10 mouse cellular contexts compared by ENCODE assay signal in the genomic region with DNA sequence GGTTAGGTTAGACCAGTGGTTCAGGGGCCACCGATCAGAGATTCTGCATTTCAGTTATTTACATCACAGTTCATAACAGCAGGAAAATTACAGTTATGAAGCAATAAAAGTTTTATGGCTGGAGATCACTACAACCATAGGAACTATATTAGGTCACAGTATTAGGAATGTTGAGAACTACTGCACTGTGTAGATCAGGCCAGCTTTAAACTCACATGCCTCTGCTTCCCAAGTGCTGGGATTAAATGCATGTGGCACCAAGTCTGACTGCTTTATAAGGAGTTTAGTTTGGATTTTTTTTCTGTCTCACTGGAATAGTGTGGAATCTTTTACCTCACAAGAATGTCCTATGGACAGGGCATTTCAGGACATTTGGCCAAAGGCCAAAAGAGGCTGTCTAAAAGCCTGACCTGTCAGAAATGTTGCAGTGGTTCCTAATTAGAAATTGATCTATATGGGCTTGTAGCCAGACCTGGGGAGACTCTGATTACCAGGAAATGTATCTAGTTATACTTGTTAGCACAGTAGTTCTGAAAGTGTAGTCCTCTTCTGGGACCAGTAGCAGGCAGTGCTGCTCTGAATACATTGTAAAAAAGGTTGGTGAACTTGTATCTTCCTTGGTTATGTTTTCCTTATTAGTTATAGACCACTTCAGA. TPM values are rescaled to one million over a fixed set of nuclear protein-coding genes. Genes with fewer than 3 reads are reported as not detected.
DNase-seq lines count a peak whose midpoint lies in the region; ATAC-seq and TF ChIP-seq lines count a peak whose summit lies in the region.
"Had no signal": no experiment of that assay in that cellular context is flagged by ENCODE, and none has a peak within 500 bp of the region (broad histone marks: within the 10 kb centered on the region; RNA-seq: fewer than 3 reads in every experiment).

No protein-coding gene starts in this region.

- H3K36me3 ChIP-seq in forebrain, embryonic 14.5 days (ENCODE audit: control insufficient read depth, insufficient read depth, low read length), result no peaks in the 10 kb centered on the region

- peak; percentile 54 for TF ChIP-seq CTCF in layer of hippocampus, adult 2 months (conservative IDR thresholded peaks at IDR 0.05)

- 97% methylated on average over 1 of the region's 1 CpGs for WGBS in forebrain, embryonic 14.5 days

- no peak overlapping the region for H3K9ac ChIP-seq in forebrain, embryonic 14.5 days (ENCODE audit: low read length)

- intact Hi-C loops in heart, postnatal 10 days (cut with DNase I), result no loop called here

- no peak overlapping the region for H3K4me2 ChIP-seq in forebrain, embryonic 14.5 days (ENCODE audit: low read length)

- H3K27me3 ChIP-seq in forebrain, embryonic 14.5 days (replicated peaks; ENCODE audit: control insufficient read depth, insufficient read depth, low read length), result no peaks in the 10 kb centered on the region

- DNase-seq in adrenal gland, adult 2 months, result peak; percentile 36
- DNase-seq in adrenal gland, postnatal 25 days, result no peak
- no peak for DNase-seq in layer of hippocampus, adult 2 months (ENCODE audit: low spot score in 2 of 2)
- no peak for DNase-seq in layer of hippocampus, adult 8-10 months (ENCODE audit: low spot score in 2 of 2)
- peak; percentile 63 to 72 for DNase-seq in heart, postnatal 10 days
- peak; percentile 50 for DNase-seq in lung, postnatal 10 days
- no peak for DNase-seq in yolk sac, embryonic 10.5 days (ENCODE audit: low spot score)
- DNase-seq in forebrain, embryonic 14.5 days (ENCODE audit: low spot score), result no peak
- DNase-seq: thymus, postnatal 36 days had no signal

- ATAC-seq in forebrain, embryonic 14.5 days, result no peak

- H3K9me3 ChIP-seq in forebrain, embryonic 14.5 days (replicated peaks; ENCODE audit: control insufficient read depth, low read length), result no peaks in the 10 kb centered on the region

- no peak overlapping the region for H3K4me3 ChIP-seq in layer of hippocampus, adult 2 months
- H3K4me3 ChIP-seq in forebrain, embryonic 14.5 days (ENCODE audit: low read depth, low read length), result no peak overlapping the region

- H3K27ac ChIP-seq in layer of hippocampus, adult 2 months, result no peak overlapping the region
- H3K27ac ChIP-seq in forebrain, embryonic 14.5 days (ENCODE audit: low read depth, low read length), result no peak overlapping the region

- H3K4me1 ChIP-seq in forebrain, embryonic 14.5 days (ENCODE audit: control insufficient read depth, insufficient read depth, low read length), result no peaks in the 10 kb centered on the region

RNA-seq across cellular contexts. Expression of a gene that starts 18.0 kb away (rescaled TPM):
- total RNA-seq in adrenal gland, adult 2 months (2021), result not detected
- polyA plus RNA-seq in adrenal gland, adult 2 months (2012; rRNA removed), result 0.58 TPM in 1 of 2 replicates, not detected in the other
- total RNA-seq in adrenal gland, postnatal 25 days (2021), result not detected in 2 replicates
- not detected for total RNA-seq in layer of hippocampus, adult 2 months (2021)
- total RNA-seq in layer of hippocampus, adult 8-10 months (2022), result not detected
- not detected for total RNA-seq in heart, postnatal 10 days (2021)
- polyA plus RNA-seq in forebrain, embryonic 14.5 days (2014; fragmentation: Nextera tagmentation; extraction: Ambion mirVana), result 0.89 and 2.4 TPM in 2 replicates
- total RNA-seq: neutrophil, adult 5-6 weeks had no signal

RNA-seq across cellular contexts. Expression of a gene that starts 18.3 kb away (rescaled TPM):
- 100 to 1,000 TPM; 193 to 201 TPM for total RNA-seq in adrenal gland, adult 2 months (2021)
- polyA plus RNA-seq in adrenal gland, adult 2 months (2012; rRNA removed), result 295 and 306 TPM in 2 replicates
- total RNA-seq in adrenal gland, postnatal 25 days (2021), result 196 and 201 TPM in 2 replicates
- 10 to 100 TPM; 62.0 to 68.6 TPM for total RNA-seq in layer of hippocampus, adult 2 months (2021)
- total RNA-seq in layer of hippocampus, adult 8-10 months (2022), result 10 to 100 TPM; 63.5 to 70.0 (median 64.6) TPM
- total RNA-seq in heart, postnatal 10 days (2021), result 100 to 1,000 TPM; 162 to 171 TPM
- 109 and 116 TPM in 2 replicates for polyA plus RNA-seq in forebrain, embryonic 14.5 days (2014; fragmentation: Nextera tagmentation; extraction: Ambion mirVana)

RNA-seq across cellular contexts. Expression of a gene that starts 39.4 kb away (rescaled TPM):
- total RNA-seq in adrenal gland, adult 2 months (2021), result not detected
- not detected in 2 replicates for polyA plus RNA-seq in adrenal gland, adult 2 months (2012; rRNA removed)
- not detected in 2 replicates for total RNA-seq in adrenal gland, postnatal 25 days (2021)
- not detected for total RNA-seq in layer of hippocampus, adult 2 months (2021)
- not detected for total RNA-seq in layer of hippocampus, adult 8-10 months (2022)
- total RNA-seq in heart, postnatal 10 days (2021), result not detected
- polyA plus RNA-seq in forebrain, embryonic 14.5 days (2014; fragmentation: Nextera tagmentation; extraction: Ambion mirVana), result not detected in 2 replicates
- total RNA-seq: neutrophil, adult 5-6 weeks had no signal

Comparison
In these comparisons a context has a peak if more than half of its experiments do, and no peak if none do; other contexts are left out.
1. DNase-seq: peak in adrenal gland, adult 2 months (single experiment), heart, postnatal 10 days (2 of 2) and lung, postnatal 10 days (single experiment); none in adrenal gland, postnatal 25 days (single experiment), layer of hippocampus, adult 2 months (0 of 2), layer of hippocampus, adult 8-10 months (0 of 2), yolk sac, embryonic 10.5 days (single experiment) and forebrain, embryonic 14.5 days (single experiment).